Mouse (Mus musculus): ENCODE results near the gene Nfkbib. TPM values are rescaled to one million over a fixed set of nuclear protein-coding genes. Genes with fewer than 3 reads are reported as not detected.

The Nfkbib gene
- polyA plus RNA-seq, 1 experiment from 2014 or later: 44.4 TPM

DNA sequence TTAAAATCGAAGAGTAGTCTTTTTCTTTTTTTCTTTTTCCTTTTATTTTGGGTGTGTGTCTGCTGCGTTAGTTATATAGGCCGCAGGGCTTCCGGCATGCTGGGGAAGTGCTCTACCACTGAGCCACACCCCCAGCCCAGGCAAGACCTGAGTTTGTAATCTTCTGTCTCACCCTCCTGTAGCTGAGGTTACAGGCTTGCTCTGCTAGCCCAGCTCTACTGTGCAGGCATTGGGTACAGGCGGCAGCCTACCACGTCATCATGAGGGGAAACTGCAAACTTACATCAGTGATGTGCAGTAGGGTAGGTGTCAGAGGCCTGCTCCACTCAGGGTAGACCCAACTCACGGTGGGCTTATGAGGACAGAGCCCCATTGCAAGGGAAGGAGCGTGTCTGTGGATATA lies 13.9 kb upstream of the Nfkbib start:
- WGBS: 88% methylated on average over 8 of the region's 8 CpGs
- DNase-seq (ENCODE audit: low spot score) (no peak), ATAC-seq (ENCODE audit: insufficient number of reproducible peaks, low FRiP score, low TSS enrichment, low read depth) (no peak)
- no peaks in the 10 kb centered on the region for H3K4me1 ChIP-seq (ENCODE audit: control insufficient read depth, insufficient read depth, low read length)
- no peak overlapping the region for H3K4me2 ChIP-seq (ENCODE audit: low read depth, severe bottlenecking)
- no peak overlapping the region for H3K9ac ChIP-seq (ENCODE audit: low read length)
- no peak overlapping the region for H3K27ac ChIP-seq (replicated peaks; ENCODE audit: low read depth, low read length)
- H3K36me3 ChIP-seq (ENCODE audit: control insufficient read depth, insufficient read depth, low read length): no peaks in the 10 kb centered on the region; the same call in none of the 2 replicates
- no peaks in the 10 kb centered on the region for H3K27me3 ChIP-seq (ENCODE audit: control insufficient read depth, insufficient read depth, low read length)
- H3K4me3 ChIP-seq (ENCODE audit: low read depth, low read length): no peak overlapping the region
- no peaks in the 10 kb centered on the region for H3K9me3 ChIP-seq (ENCODE audit: control insufficient read depth, low read length)

DNA sequence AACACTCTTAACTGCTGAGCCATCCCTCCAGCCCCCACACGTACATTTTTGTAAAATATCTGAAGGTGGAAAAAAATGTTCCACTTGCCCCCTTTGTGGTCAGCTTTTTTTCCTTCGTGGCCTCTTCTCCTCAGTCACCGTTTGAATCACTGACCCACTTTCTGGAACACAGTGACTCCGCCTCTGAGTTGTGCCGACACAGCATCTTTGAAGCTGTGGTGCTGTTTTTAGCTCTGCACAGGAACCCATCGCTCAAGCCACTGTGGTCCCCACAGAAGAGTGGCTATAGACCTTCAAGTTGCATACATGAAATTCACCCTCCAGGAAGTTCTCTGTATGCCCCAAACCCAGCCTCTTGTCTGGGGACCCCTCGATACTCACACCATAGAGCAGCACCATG lies 13.5 kb upstream of the Nfkbib start:
- Histone ChIP-seq H3K4me3 (ENCODE audit: low read depth, low read length) (no peak overlapping the region), H3K9me3 (ENCODE audit: control insufficient read depth, low read length) (no peaks in the 10 kb centered on the region), H3K27me3 (ENCODE audit: control insufficient read depth, insufficient read depth, low read length) (no peaks in the 10 kb centered on the region), H3K4me1 (ENCODE audit: control insufficient read depth, insufficient read depth, low read length) (no peaks in the 10 kb centered on the region), H3K27ac (replicated peaks; ENCODE audit: low read depth, low read length) (no peak overlapping the region), H3K36me3 (ENCODE audit: control insufficient read depth, insufficient read depth, low read length) (no peaks in the 10 kb centered on the region; the same call in none of the 2 replicates), H3K4me2 (ENCODE audit: low read depth, severe bottlenecking) (no peak overlapping the region), H3K9ac (ENCODE audit: low read length) (no peak overlapping the region)
- DNase-seq (ENCODE audit: low spot score) (no peak), ATAC-seq (ENCODE audit: insufficient number of reproducible peaks, low FRiP score, low TSS enrichment, low read depth) (no peak)
- 87% methylated on average over 7 of the region's 7 CpGs for WGBS

DNA sequence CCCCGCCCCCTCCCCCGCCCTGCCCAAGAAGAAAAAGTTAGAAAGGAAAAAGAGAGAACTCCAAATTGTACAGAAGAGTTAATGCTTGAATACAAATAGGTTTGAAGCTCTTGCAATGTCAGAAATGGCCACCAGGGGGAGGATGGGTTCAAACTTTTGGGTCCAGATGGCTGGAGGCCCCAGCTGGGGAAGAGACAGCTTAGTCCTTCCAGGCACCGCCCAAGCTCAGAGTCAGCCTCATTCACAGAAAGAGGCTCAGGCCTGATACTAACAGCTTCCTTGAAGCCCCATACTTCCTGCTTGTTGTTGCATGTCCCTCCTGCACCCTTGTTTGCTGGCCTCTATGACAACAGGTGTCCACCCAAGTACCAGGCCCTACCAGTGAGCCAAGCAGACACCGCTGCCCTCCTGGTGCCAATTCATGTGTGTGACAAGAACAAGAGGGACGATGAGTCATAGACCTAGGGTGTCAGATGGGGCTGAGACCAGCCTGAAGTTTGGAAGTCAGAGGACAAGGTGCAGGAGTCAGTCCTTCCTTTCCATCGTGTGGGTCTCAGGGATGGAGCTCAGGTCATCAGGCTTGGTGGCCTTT lies 12.9 kb upstream of the Nfkbib start:
- H3K4me3 ChIP-seq (ENCODE audit: low read depth, low read length): no peak overlapping the region
- H3K9me3 ChIP-seq (ENCODE audit: control insufficient read depth, low read length): no peaks in the 10 kb centered on the region
- 50% methylated on average over 6 of the region's 6 CpGs for WGBS
- no peak overlapping the region for H3K9ac ChIP-seq (ENCODE audit: low read length)
- DNase-seq (ENCODE audit: low spot score) (peak; percentile 94), ATAC-seq (ENCODE audit: insufficient number of reproducible peaks, low FRiP score, low TSS enrichment, low read depth) (no peak)
- H3K36me3 ChIP-seq (ENCODE audit: control insufficient read depth, insufficient read depth, low read length): no peaks in the 10 kb centered on the region; the same call in 1 of the 2 replicates
- H3K27ac ChIP-seq (replicated peaks; ENCODE audit: low read depth, low read length): no peak overlapping the region
- H3K4me2 ChIP-seq (ENCODE audit: low read depth, severe bottlenecking): no peak overlapping the region
- H3K27me3 ChIP-seq (ENCODE audit: control insufficient read depth, insufficient read depth, low read length): no peaks in the 10 kb centered on the region
- H3K4me1 ChIP-seq (ENCODE audit: control insufficient read depth, insufficient read depth, low read length): no peaks in the 10 kb centered on the region

DNA sequence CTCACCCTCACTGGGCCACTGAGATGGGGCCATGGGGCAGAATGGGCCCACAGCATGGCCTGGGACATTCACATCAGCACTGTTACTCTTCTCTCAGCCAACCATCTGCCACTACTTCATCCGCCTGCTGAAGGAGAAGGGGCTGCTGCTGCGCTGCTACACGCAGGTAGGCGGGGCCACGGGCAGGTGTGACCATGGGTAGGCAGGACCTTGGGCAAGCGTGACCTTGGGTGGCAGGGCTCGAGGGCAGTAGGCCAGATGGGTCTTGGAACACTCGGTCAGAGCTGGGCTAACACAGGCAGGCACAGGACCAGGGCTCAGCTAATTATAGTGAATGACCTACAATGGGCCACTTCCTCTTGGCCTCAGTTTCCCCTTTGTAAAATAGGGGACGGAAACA lies 11.5 kb upstream of the Nfkbib start:
- Histone ChIP-seq H3K36me3 (ENCODE audit: control insufficient read depth, insufficient read depth, low read length) (no peaks in the 10 kb centered on the region), H3K4me3 (ENCODE audit: low read depth, low read length) (no peak overlapping the region), H3K27me3 (ENCODE audit: control insufficient read depth, insufficient read depth, low read length) (no peaks in the 10 kb centered on the region), H3K9ac (ENCODE audit: low read length) (no peak overlapping the region), H3K4me2 (ENCODE audit: low read depth, severe bottlenecking) (no peak overlapping the region), H3K4me1 (ENCODE audit: control insufficient read depth, insufficient read depth, low read length) (no peaks in the 10 kb centered on the region), H3K27ac (replicated peaks; ENCODE audit: low read depth, low read length) (no peak overlapping the region), H3K9me3 (ENCODE audit: control insufficient read depth, low read length) (no peaks in the 10 kb centered on the region)
- no peak for ATAC-seq (ENCODE audit: insufficient number of reproducible peaks, low FRiP score, low TSS enrichment, low read depth)
- 78% methylated on average over 9 of the region's 9 CpGs for WGBS
- DNase-seq (ENCODE audit: low spot score): no peak

DNA sequence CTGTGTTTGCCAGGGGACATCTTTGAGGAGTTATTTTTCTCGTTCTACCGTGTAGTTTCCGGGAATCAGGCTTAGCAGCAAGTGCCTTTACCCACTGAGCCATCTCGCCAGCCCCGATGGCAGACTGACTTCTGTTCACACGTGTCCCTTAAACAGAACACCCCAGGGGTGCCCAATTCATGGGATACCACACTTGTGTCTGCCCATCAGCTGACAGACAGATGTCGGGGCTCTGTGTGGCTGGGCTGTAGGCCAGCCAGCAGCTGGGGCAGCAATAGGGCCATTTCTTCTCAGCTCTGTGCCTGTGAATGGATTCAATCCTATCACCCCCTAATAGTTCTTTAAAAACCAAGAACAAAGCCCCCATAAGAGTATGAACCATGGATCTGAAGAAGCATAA lies 7.8 kb upstream of the Nfkbib start:
- 92% methylated on average over 7 of the region's 7 CpGs for WGBS

DNA sequence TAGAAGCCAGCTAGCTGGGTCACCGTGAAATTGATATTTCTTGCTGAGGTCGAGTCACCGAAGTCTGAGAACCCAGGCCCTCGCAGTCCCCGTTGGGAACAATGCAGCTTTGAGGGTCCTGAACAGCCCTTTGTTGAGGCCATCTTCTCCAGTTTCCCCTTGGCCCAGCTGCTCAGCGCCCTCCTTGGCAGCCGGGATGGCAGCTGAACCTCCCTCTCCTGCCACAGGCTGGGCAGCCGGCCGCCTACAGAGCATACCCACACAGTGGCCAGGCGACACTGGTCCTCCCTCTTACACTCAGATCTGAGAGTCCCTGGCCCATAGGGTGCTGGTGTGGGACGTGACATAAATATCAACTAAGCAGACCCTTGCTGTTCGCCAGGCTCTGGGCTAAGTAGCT lies 6.9 kb upstream of the Nfkbib start:
- no peak overlapping the region for H3K4me2 ChIP-seq (ENCODE audit: low read depth, severe bottlenecking)
- no peaks in the 10 kb centered on the region for H3K27me3 ChIP-seq (ENCODE audit: control insufficient read depth, insufficient read depth, low read length)
- H3K4me1 ChIP-seq (ENCODE audit: control insufficient read depth, insufficient read depth, low read length): no peaks in the 10 kb centered on the region
- ATAC-seq (ENCODE audit: insufficient number of reproducible peaks, low FRiP score, low TSS enrichment, low read depth): no peak
- no peaks in the 10 kb centered on the region for H3K36me3 ChIP-seq (ENCODE audit: control insufficient read depth, insufficient read depth, low read length)
- H3K27ac ChIP-seq (replicated peaks; ENCODE audit: low read depth, low read length): no peak overlapping the region
- no peak overlapping the region for H3K4me3 ChIP-seq (ENCODE audit: low read depth, low read length)
- no peak for DNase-seq (ENCODE audit: low spot score)
- WGBS: 90% methylated on average over 12 of the region's 12 CpGs
- H3K9me3 ChIP-seq (ENCODE audit: control insufficient read depth, low read length): no peaks in the 10 kb centered on the region
- H3K9ac ChIP-seq (ENCODE audit: low read length): no peak overlapping the region

More for the DNA sequence above, 7.8 kb upstream of the Nfkbib start:
- H3K9me3 ChIP-seq (ENCODE audit: control insufficient read depth, low read length): no peaks in the 10 kb centered on the region
- ATAC-seq (ENCODE audit: insufficient number of reproducible peaks, low FRiP score, low TSS enrichment, low read depth) (no peak), DNase-seq (ENCODE audit: low spot score) (no peak)
- H3K4me2 ChIP-seq (ENCODE audit: low read depth, severe bottlenecking): no peak overlapping the region
- H3K4me3 ChIP-seq (ENCODE audit: low read depth, low read length): no peak overlapping the region
- no peak overlapping the region for H3K27ac ChIP-seq (replicated peaks; ENCODE audit: low read depth, low read length)
- H3K36me3 ChIP-seq (ENCODE audit: control insufficient read depth, insufficient read depth, low read length): no peaks in the 10 kb centered on the region
- no peaks in the 10 kb centered on the region for H3K27me3 ChIP-seq (ENCODE audit: control insufficient read depth, insufficient read depth, low read length)
- H3K4me1 ChIP-seq (ENCODE audit: control insufficient read depth, insufficient read depth, low read length): no peaks in the 10 kb centered on the region
- no peak overlapping the region for H3K9ac ChIP-seq (ENCODE audit: low read length)

DNA sequence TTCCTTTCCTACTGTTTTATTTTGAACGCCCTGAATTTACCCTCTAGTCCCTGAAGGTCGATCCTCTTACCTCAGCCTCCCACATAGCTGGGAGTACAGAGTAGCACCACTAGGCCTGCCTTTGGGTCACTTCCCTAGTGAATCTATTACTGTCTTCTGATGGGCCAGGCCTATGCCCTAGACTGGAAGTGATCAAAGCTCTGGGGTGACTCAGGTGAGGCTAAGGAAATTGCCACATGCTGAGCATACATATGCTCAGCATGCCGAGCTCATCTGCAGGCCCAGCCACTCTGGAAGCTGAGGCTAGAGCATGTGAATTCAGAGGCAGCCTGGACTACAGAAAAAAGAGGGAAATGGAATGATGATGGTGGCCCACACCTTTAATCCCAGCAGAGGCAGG lies 5.9 kb upstream of the Nfkbib start:
- H3K27me3 ChIP-seq (ENCODE audit: control insufficient read depth, insufficient read depth, low read length): no peaks in the 10 kb centered on the region
- H3K27ac ChIP-seq (replicated peaks; ENCODE audit: low read depth, low read length): no peak overlapping the region
- H3K4me1 ChIP-seq (ENCODE audit: control insufficient read depth, insufficient read depth, low read length): no peaks in the 10 kb centered on the region
- no peak overlapping the region for H3K4me3 ChIP-seq (ENCODE audit: low read depth, low read length)
- ATAC-seq (ENCODE audit: insufficient number of reproducible peaks, low FRiP score, low TSS enrichment, low read depth) (no peak), DNase-seq (ENCODE audit: low spot score) (no peak)
- H3K9ac ChIP-seq (ENCODE audit: low read length): no peak overlapping the region
- no peaks in the 10 kb centered on the region for H3K9me3 ChIP-seq (ENCODE audit: control insufficient read depth, low read length)
- H3K36me3 ChIP-seq (ENCODE audit: control insufficient read depth, insufficient read depth, low read length): no peaks in the 10 kb centered on the region
- no peak overlapping the region for H3K4me2 ChIP-seq (ENCODE audit: low read depth, severe bottlenecking)
- 74% methylated on average over 3 of the region's 3 CpGs for WGBS

DNA sequence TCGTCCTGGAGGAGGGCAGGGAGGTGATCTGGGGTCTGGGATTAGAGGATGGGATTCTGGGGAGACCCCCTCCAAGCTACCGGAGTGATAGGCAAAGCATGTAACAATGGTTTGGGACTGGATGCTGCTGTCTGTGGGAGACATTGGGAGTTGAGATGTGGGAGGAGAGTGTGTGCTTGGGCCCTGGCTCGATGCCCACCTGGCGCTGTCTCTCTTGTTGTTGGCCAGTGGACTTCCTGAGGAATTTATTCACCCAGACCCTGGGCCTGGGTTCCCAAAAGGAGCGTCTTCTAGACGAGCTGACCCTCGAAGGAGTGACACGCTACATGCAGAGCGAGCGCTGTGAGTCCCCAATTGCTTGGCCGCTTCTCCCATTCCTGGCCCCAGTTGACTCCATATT lies 4.6 kb upstream of the Nfkbib start:
- ATAC-seq (ENCODE audit: insufficient number of reproducible peaks, low FRiP score, low TSS enrichment, low read depth) (no peak), DNase-seq (ENCODE audit: low spot score) (no peak)
- Histone ChIP-seq H3K36me3 (ENCODE audit: control insufficient read depth, insufficient read depth, low read length) (no peaks in the 10 kb centered on the region), H3K9ac (ENCODE audit: low read length) (no peak overlapping the region), H3K4me1 (ENCODE audit: control insufficient read depth, insufficient read depth, low read length) (peaks cover 3% of the 10 kb centered on the region; the same call in 1 of the 2 replicates), H3K4me2 (ENCODE audit: low read depth, severe bottlenecking) (no peak overlapping the region), H3K9me3 (ENCODE audit: control insufficient read depth, low read length) (no peaks in the 10 kb centered on the region), H3K27me3 (ENCODE audit: control insufficient read depth, insufficient read depth, low read length) (no peaks in the 10 kb centered on the region), H3K27ac (replicated peaks; ENCODE audit: low read depth, low read length) (no peak overlapping the region), H3K4me3 (ENCODE audit: low read depth, low read length) (no peak overlapping the region)
- WGBS: 96% methylated on average over 11 of the region's 11 CpGs

DNA sequence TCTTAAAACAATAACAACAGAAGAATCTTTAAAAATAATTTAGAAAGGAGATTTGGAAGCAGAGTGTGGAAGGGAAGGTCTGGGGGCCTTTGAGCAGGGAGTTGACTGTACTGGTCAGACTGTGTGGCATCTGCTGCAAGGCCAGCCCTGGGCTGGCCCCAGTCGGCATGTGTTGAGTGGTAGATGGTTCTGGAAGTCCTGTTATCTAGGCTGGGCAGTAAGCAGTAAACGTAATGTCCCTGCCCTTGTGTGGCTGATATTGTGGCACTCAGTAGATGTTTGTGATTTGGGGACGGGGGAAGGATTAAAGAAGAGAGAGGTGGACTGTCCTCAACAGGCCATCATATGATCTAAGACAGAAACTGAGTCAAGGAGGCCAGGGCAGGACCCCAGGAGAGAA lies 3.0 kb upstream of the Nfkbib start:
- Histone ChIP-seq H3K4me2 (ENCODE audit: low read depth, severe bottlenecking) (no peak overlapping the region), H3K9me3 (ENCODE audit: control insufficient read depth, low read length) (no peaks in the 10 kb centered on the region), H3K4me3 (ENCODE audit: low read depth, low read length) (no peak overlapping the region), H3K27me3 (ENCODE audit: control insufficient read depth, insufficient read depth, low read length) (no peaks in the 10 kb centered on the region), H3K27ac (replicated peaks; ENCODE audit: low read depth, low read length) (no peak overlapping the region), H3K9ac (ENCODE audit: low read length) (no peak overlapping the region), H3K36me3 (ENCODE audit: control insufficient read depth, insufficient read depth, low read length) (no peaks in the 10 kb centered on the region), H3K4me1 (ENCODE audit: control insufficient read depth, insufficient read depth, low read length) (peaks cover 6% of the 10 kb centered on the region; the same call in 1 of the 2 replicates)
- ATAC-seq (ENCODE audit: insufficient number of reproducible peaks, low FRiP score, low TSS enrichment, low read depth): no peak
- WGBS: 90% methylated on average over 3 of the region's 3 CpGs
- DNase-seq (ENCODE audit: low spot score): no peak
